Mouse (Mus musculus): ENCODE data around the gene Zfp37.

- TF ChIP-seq CTCF (IDR thresholded peaks at IDR 0.05; ENCODE audit: control insufficient read depth, insufficient read depth, insufficient read length) (no peak), MAX (IDR thresholded peaks at IDR 0.05) (no peak), USF1 (IDR thresholded peaks at IDR 0.05; ENCODE audit: low read depth) (no peak), MYOG (IDR thresholded peaks at IDR 0.05; ENCODE audit: control insufficient read depth, extremely low read depth, insufficient read length) (no peak), MYOD1 (IDR thresholded peaks at IDR 0.05; ENCODE audit: control insufficient read depth, insufficient read length, low read depth) (no peak), FOSL1 (IDR thresholded peaks at IDR 0.05; ENCODE audit: insufficient read depth, low read length, poor library complexity, severe bottlenecking) (no peak)
Observed at GRCm38 (mm10) chr4:62240586-62240985, 9.7 kb upstream of the Zfp37 start.
